Mouse (Mus musculus) CH12.LX (cell line): ENCODE measurements at regions not wholly inside any gene's neighbourhood (a gene's known extent, or its start where the extent isn't known, plus 50 kb on each side); places are given as distances from the start of the nearest gene placed in this dataset.

Source experiments
- DNase-seq: peaks from one replicate; pipeline ENCODE4 v3.0.0-alpha.2; 2013; ENCODE audit errors: extremely low read depth
- H3K27ac ChIP-seq: 2 replicates; pipeline ENCODE4 v1.5.1; 2012; ENCODE audit warnings: low read depth, mild to moderate bottlenecking, control low read depth, moderate library complexity; ENCODE audit not compliant: insufficient read depth
- H3K27me3 ChIP-seq: replicated peaks from 2 replicates; pipeline ENCODE3; 2012; ENCODE audit warnings: inconsistent platforms
- H3K36me3 ChIP-seq, 2 experiments: replicated peaks in 1 of 2; 2 replicates each; pipeline versions ENCODE3 to v1.6.1; 2012; ENCODE audit warnings: inconsistent platforms in 1 of 2, low read length in 1 of 2, mild to moderate bottlenecking in 1 of 2, mixed read lengths in 1 of 2, moderate library complexity in 1 of 2; ENCODE audit not compliant: control insufficient read depth in 1 of 2, insufficient read depth in 1 of 2
- H3K4me1 ChIP-seq, 2 experiments: 2 replicates each; pipeline ENCODE4 v1.6.1; 2012; ENCODE audit warnings: inconsistent platforms in 1 of 2, moderate library complexity in 1 of 2; ENCODE audit not compliant: insufficient read depth in 2 of 2, control insufficient read depth in 1 of 2
- H3K4me2 ChIP-seq: 2 replicates; pipeline ENCODE4 v1.6.1; 2012; ENCODE audit warnings: low read depth, mild to moderate bottlenecking, control low read depth; ENCODE audit not compliant: poor library complexity, insufficient read depth, severe bottlenecking
- H3K4me3 ChIP-seq, 3 experiments: fragments of 150-350 bp in 1 of 3; sonication (generic) in 1 of 3; replicated peaks in 1 of 3; 2 replicates each; pipeline versions ENCODE3 to v1.5.1; 2011 to 2012; ENCODE audit warnings: low read depth in 2 of 3, low read length in 2 of 3, mild to moderate bottlenecking in 2 of 3, moderate library complexity in 2 of 3, control low read depth in 1 of 3, improper control_type of control experiment in 1 of 3, inconsistent platforms in 1 of 3, mixed read lengths in 1 of 3; ENCODE audit not compliant: poor library complexity in 1 of 3
- H3K79me2 ChIP-seq: replicated peaks from 2 replicates; pipeline ENCODE4 v1.6.1; 2012; ENCODE audit warnings: mild to moderate bottlenecking, moderate library complexity; ENCODE audit not compliant: control insufficient read depth, poor library complexity, insufficient read depth, severe bottlenecking; ENCODE audit errors: extremely low read depth
- H3K9ac ChIP-seq: 2 replicates; pipeline ENCODE4 v1.6.1; 2012; ENCODE audit warnings: low read depth, mild to moderate bottlenecking, control low read depth, moderate library complexity; ENCODE audit not compliant: insufficient read depth
- H3K9me3 ChIP-seq: replicated peaks from 2 replicates; pipeline ENCODE3; 2012; ENCODE audit warnings: low read length, inconsistent platforms, mixed read lengths
- BHLHE40 ChIP-seq: IDR thresholded peaks from 2 replicates; pipeline ENCODE4 v1.6.1; 2011; ENCODE audit warnings: mild to moderate bottlenecking, low read depth, low read length, improper control_type of control experiment
- CHD1 ChIP-seq: IDR thresholded peaks from 2 replicates; pipeline ENCODE4 v1.6.1; 2012; ENCODE audit warnings: low read depth, low read length, improper control_type of control experiment, inconsistent platforms
- CHD2 ChIP-seq: IDR thresholded peaks from 2 replicates; pipeline ENCODE4 v1.6.1; 2011; ENCODE audit warnings: low read length, improper control_type of control experiment
- EP300 ChIP-seq: IDR thresholded peaks from 2 replicates; pipeline ENCODE4 v1.6.1; 2011; ENCODE audit warnings: low read length, improper control_type of control experiment
- GABPA ChIP-seq: IDR thresholded peaks from 2 replicates; pipeline ENCODE4 v1.6.1; 2012; ENCODE audit warnings: low read depth, low read length, improper control_type of control experiment, inconsistent platforms; ENCODE audit not compliant: insufficient replicate concordance
- IRF4 ChIP-seq: IDR thresholded peaks from 2 replicates; pipeline ENCODE4 v1.6.1; 2014; ENCODE audit warnings: low read depth, mild to moderate bottlenecking, inconsistent platforms, low read length, improper control_type of control experiment
- KAT2A ChIP-seq: IDR thresholded peaks from 2 replicates; pipeline ENCODE4 v1.6.1; 2012; ENCODE audit warnings: low read length, improper control_type of control experiment, inconsistent platforms; ENCODE audit not compliant: insufficient replicate concordance
- MAX ChIP-seq: IDR thresholded peaks from 2 replicates; pipeline ENCODE4 v1.6.1; 2011; ENCODE audit warnings: low read length, improper control_type of control experiment
- MAZ ChIP-seq: IDR thresholded peaks from 2 replicates; pipeline ENCODE4 v1.6.1; 2012; ENCODE audit warnings: low read depth, mild to moderate bottlenecking, inconsistent platforms, low read length, improper control_type of control experiment, moderate library complexity
- MEF2A ChIP-seq: IDR thresholded peaks from 2 replicates; pipeline ENCODE4 v1.6.1; 2014; ENCODE audit warnings: low read depth, mild to moderate bottlenecking, inconsistent platforms, low read length, improper control_type of control experiment, borderline replicate concordance
- MXI1 ChIP-seq: IDR thresholded peaks from 2 replicates; pipeline ENCODE4 v1.6.1; 2011; ENCODE audit warnings: mild to moderate bottlenecking, low read depth, low read length, improper control_type of control experiment
- NELFE ChIP-seq: IDR thresholded peaks from 2 replicates; pipeline ENCODE4 v1.6.1; 2011; ENCODE audit warnings: low read depth, low read length, improper control_type of control experiment
- SIN3A ChIP-seq: IDR thresholded peaks from 2 replicates; pipeline ENCODE4 v1.6.1; 2012; ENCODE audit warnings: low read length, improper control_type of control experiment, inconsistent platforms
- SMC3 ChIP-seq: IDR thresholded peaks from 2 replicates; pipeline ENCODE4 v1.6.1; 2011; ENCODE audit warnings: low read depth, low read length, improper control_type of control experiment
- TBP ChIP-seq: conservative IDR thresholded peaks from 2 replicates; pipeline ENCODE4 v1.6.1; 2011; ENCODE audit warnings: low read depth, low read length, improper control_type of control experiment
- TCF12 ChIP-seq: IDR thresholded peaks from 2 replicates; pipeline ENCODE4 v1.6.1; 2014; ENCODE audit warnings: low read depth, mild to moderate bottlenecking, inconsistent platforms, low read length, improper control_type of control experiment
- UBTF ChIP-seq: IDR thresholded peaks from 2 replicates; pipeline ENCODE4 v1.6.1; 2012; ENCODE audit warnings: low read depth, mild to moderate bottlenecking, inconsistent platforms, low read length, improper control_type of control experiment, moderate library complexity
- USF2 ChIP-seq: conservative IDR thresholded peaks from 2 replicates; pipeline ENCODE4 v1.6.1; 2011; ENCODE audit warnings: low read depth, low read length, improper control_type of control experiment
- ZC3H11A ChIP-seq: IDR thresholded peaks from 2 replicates; pipeline ENCODE4 v1.6.1; 2012; ENCODE audit warnings: low read depth, mild to moderate bottlenecking, inconsistent platforms, low read length, improper control_type of control experiment
- ZMIZ1 ChIP-seq: IDR thresholded peaks from 2 replicates; pipeline ENCODE4 v1.6.1; 2012; ENCODE audit warnings: low read depth, mild to moderate bottlenecking, inconsistent platforms, low read length, improper control_type of control experiment
- dilution Hi-C: fragments of 300-500 bp; cut with MboI; formaldehyde crosslinking; loops from 2 replicates; pipeline ENCODE4 v1.14.3; 2020; ENCODE audit warnings: low sequenced_read_pairs; ENCODE audit not compliant: extremely low pct_unique_long_range_greater_than_20kb, extremely low pct_ligation_motif_present
- in situ Hi-C: fragments of 300-500 bp; cut with MboI; formaldehyde crosslinking; loops from 3 replicates; pipeline ENCODE4 v1.14.3; 2019; ENCODE audit warnings: low sequenced_read_pairs, low pct_ligation_motif_present, low pct_unique_long_range_greater_than_20kb, mixed read lengths

DNA sequence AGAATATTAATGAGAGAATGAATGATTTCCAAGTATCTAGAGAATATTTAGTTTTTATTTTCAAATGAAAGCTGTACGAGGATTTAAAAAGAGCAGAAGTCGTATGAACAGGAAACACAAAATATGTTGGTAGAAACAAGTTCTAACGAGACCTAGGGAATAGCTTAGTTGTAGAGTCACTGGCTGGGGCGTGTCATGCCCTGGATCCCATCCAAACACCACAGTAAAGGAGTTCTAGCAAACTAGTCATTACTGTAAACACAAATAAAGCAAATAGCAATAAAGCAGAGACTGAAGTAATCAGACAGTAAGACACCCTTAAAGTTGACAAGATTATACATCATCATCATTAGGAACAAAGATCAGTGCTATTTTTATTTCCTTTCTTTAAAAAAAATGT is 139.1 kb upstream of the Tprg start:
- H3K9ac ChIP-seq: no peak overlapping the region
- in situ Hi-C loops: no loop called here
- no peak overlapping the region for H3K4me3 ChIP-seq
- H3K4me1 ChIP-seq: no peaks in the 10 kb centered on the region
- H3K36me3 ChIP-seq: no peaks in the 10 kb centered on the region
- TF ChIP-seq BHLHE40: no peak
- TF ChIP-seq MXI1: no peak
- no peak for TF ChIP-seq USF2
- TF ChIP-seq NELFE: no peak
- no peak for TF ChIP-seq SMC3
- TF ChIP-seq IRF4: no peak
- no peak for TF ChIP-seq ZC3H11A
- no peak for TF ChIP-seq MEF2A
- TF ChIP-seq KAT2A: no peak
- TF ChIP-seq UBTF: no peak
- no peak for TF ChIP-seq MAZ
- TF ChIP-seq GABPA: no peak
- TF ChIP-seq CHD1: no peak
- TF ChIP-seq CHD2: no peak
- no peak for TF ChIP-seq TCF12
- no peak for TF ChIP-seq TBP
- no peak for TF ChIP-seq EP300
- no peak for TF ChIP-seq SIN3A
- TF ChIP-seq MAX: no peak
- H3K27me3 ChIP-seq: no peaks in the 10 kb centered on the region
- no peak overlapping the region for H3K4me2 ChIP-seq
- H3K9me3 ChIP-seq: no peaks in the 10 kb centered on the region
- H3K79me2 ChIP-seq: no peaks in the 10 kb centered on the region
- DNase-seq: no peak
- dilution Hi-C loops: no loop called here
- H3K27ac ChIP-seq: no peak overlapping the region

GRCm38 (mm10) chr16:25149186-25149585 is 137.4 kb upstream of the Tprg start:
- H3K79me2 ChIP-seq: no peaks in the 10 kb centered on the region
- no peak overlapping the region for H3K4me3 ChIP-seq
- no peak for TF ChIP-seq ZMIZ1
- in situ Hi-C loops: no loop called here
- H3K4me1 ChIP-seq: no peaks in the 10 kb centered on the region
- dilution Hi-C loops: no loop called here
- no peaks in the 10 kb centered on the region for H3K36me3 ChIP-seq
- H3K9me3 ChIP-seq: no peaks in the 10 kb centered on the region
- DNase-seq: no peak
- H3K4me2 ChIP-seq: no peak overlapping the region
- no peaks in the 10 kb centered on the region for H3K27me3 ChIP-seq
- no peak overlapping the region for H3K9ac ChIP-seq
- no peak overlapping the region for H3K27ac ChIP-seq
